Mouse (Mus musculus): ENCODE data around the gene Sbf2. TPM values are rescaled to one million over a fixed set of nuclear protein-coding genes. Genes with fewer than 3 reads are reported as not detected.
"Not testable (repeated sequence)": the region's sequence is repeated elsewhere in the genome, so short reads cannot be mapped to it uniquely, and the experiment has no call there.

Gene Sbf2
- total RNA-seq, 2 experiments from 2014 or later, result 141 to 177 TPM

- DNase-seq, result no peak
- intact Hi-C loops (cut with DNase I), result no loop called here
Measured at GRCm38 (mm10) chr7:110597141-110597540, 17.6 kb downstream of the Sbf2 start.

GRCm38 (mm10) chr7:110593991-110594390 lies 20.7 kb downstream of the Sbf2 start:
- DNase-seq; intact Hi-C loops (cut with DNase I): not testable (repeated sequence)

- intact Hi-C loops (cut with DNase I), result no loop called here
- no peak for DNase-seq
Measured at GRCm38 (mm10) chr7:110587721-110588120, 27.0 kb downstream of the Sbf2 start.

- intact Hi-C loops (cut with DNase I), result no loop called here
Measured at GRCm38 (mm10) chr7:110585250-110585649, 29.5 kb downstream of the Sbf2 start.

GRCm38 (mm10) chr7:110584159-110584558 lies 30.6 kb downstream of the Sbf2 start:
- intact Hi-C loops (cut with DNase I), result no loop called here
- DNase-seq, result no peak

More at GRCm38 (mm10) chr7:110585250-110585649, 29.5 kb downstream of the Sbf2 start:
- no peak for DNase-seq

- intact Hi-C loops (cut with DNase I), result no loop called here
- no peak for DNase-seq
Measured at GRCm38 (mm10) chr7:110583705-110584104, 31.0 kb downstream of the Sbf2 start.

- DNase-seq, result peak; percentile 66
- intact Hi-C loops (cut with DNase I), result no loop called here
Measured at GRCm38 (mm10) chr7:110565815-110566549, 48.7 kb downstream of the Sbf2 start.

- intact Hi-C loops (cut with DNase I), result no loop called here
- no peak for DNase-seq
Measured at GRCm38 (mm10) chr7:110561647-110562046, 53.1 kb downstream of the Sbf2 start.

GRCm38 (mm10) chr7:110557001-110557400 lies 57.7 kb downstream of the Sbf2 start:
- no peak for DNase-seq
- intact Hi-C loops (cut with DNase I), result no loop called here

- DNase-seq, result no peak
- intact Hi-C loops (cut with DNase I), result no loop called here
Measured at GRCm38 (mm10) chr7:110556221-110556620, 58.5 kb downstream of the Sbf2 start.

- intact Hi-C loops (cut with DNase I), result no loop called here
- DNase-seq, result no peak
Measured at GRCm38 (mm10) chr7:110555260-110555659, 59.5 kb downstream of the Sbf2 start.

- DNase-seq, result no peak
- intact Hi-C loops (cut with DNase I), result loop anchor here (10.0 kb wide), 1 partner anchor 67 kb away; the partner anchor contains the start of gene Sbf2
Measured at GRCm38 (mm10) chr7:110548268-110548667, 66.5 kb downstream of the Sbf2 start.

GRCm38 (mm10) chr7:110543341-110543740 lies 71.4 kb downstream of the Sbf2 start:
- intact Hi-C loops (cut with DNase I), result loop anchor here (10.0 kb wide), 1 partner anchor 71 kb away; the partner anchor contains the start of gene Sbf2
- no peak for DNase-seq

- intact Hi-C loops (cut with DNase I), result no loop called here
- DNase-seq, result no peak
Measured at GRCm38 (mm10) chr7:110539266-110539665, 75.5 kb downstream of the Sbf2 start.

- intact Hi-C loops (cut with DNase I); DNase-seq: not testable (repeated sequence)
Measured at GRCm38 (mm10) chr7:110530295-110530694, 84.4 kb downstream of the Sbf2 start.

GRCm38 (mm10) chr7:110525090-110525775 lies 89.5 kb downstream of the Sbf2 start:
- no peak for DNase-seq
- intact Hi-C loops (cut with DNase I), result no loop called here

- intact Hi-C loops (cut with DNase I), result no loop called here
- DNase-seq, result no peak
Measured at GRCm38 (mm10) chr7:110516241-110517220, 98.2 kb downstream of the Sbf2 start.

- intact Hi-C loops (cut with DNase I), result no loop called here
- DNase-seq, result no peak
Measured at GRCm38 (mm10) chr7:110514131-110514530, 100.6 kb downstream of the Sbf2 start.

- intact Hi-C loops (cut with DNase I), result no loop called here
Measured at GRCm38 (mm10) chr7:110498653-110499052, 116.1 kb downstream of the Sbf2 start.

GRCm38 (mm10) chr7:110491038-110491437 lies 123.7 kb downstream of the Sbf2 start:
- no peak for DNase-seq
- intact Hi-C loops (cut with DNase I), result no loop called here

More at GRCm38 (mm10) chr7:110498653-110499052, 116.1 kb downstream of the Sbf2 start:
- DNase-seq, result no peak

- intact Hi-C loops (cut with DNase I), result no loop called here
- no peak for DNase-seq
Measured at GRCm38 (mm10) chr7:110485051-110485450, 129.7 kb downstream of the Sbf2 start.

Measured in left cerebral cortex, postnatal 4 days (tissue).